Mouse (Mus musculus): ENCODE results near the gene Dnajb9. TPM values are rescaled to one million over a fixed set of nuclear protein-coding genes. Genes with fewer than 3 reads are reported as not detected.
"Not testable (repeated sequence)": the region's sequence is repeated elsewhere in the genome, so short reads cannot be mapped to it uniquely, and the experiment has no call there.

Gene Dnajb9
- polyA plus RNA-seq (2014; fragmentation: Nextera tagmentation; extraction: Ambion mirVana), result 38.2 and 48.7 TPM in 2 replicates

DNA sequence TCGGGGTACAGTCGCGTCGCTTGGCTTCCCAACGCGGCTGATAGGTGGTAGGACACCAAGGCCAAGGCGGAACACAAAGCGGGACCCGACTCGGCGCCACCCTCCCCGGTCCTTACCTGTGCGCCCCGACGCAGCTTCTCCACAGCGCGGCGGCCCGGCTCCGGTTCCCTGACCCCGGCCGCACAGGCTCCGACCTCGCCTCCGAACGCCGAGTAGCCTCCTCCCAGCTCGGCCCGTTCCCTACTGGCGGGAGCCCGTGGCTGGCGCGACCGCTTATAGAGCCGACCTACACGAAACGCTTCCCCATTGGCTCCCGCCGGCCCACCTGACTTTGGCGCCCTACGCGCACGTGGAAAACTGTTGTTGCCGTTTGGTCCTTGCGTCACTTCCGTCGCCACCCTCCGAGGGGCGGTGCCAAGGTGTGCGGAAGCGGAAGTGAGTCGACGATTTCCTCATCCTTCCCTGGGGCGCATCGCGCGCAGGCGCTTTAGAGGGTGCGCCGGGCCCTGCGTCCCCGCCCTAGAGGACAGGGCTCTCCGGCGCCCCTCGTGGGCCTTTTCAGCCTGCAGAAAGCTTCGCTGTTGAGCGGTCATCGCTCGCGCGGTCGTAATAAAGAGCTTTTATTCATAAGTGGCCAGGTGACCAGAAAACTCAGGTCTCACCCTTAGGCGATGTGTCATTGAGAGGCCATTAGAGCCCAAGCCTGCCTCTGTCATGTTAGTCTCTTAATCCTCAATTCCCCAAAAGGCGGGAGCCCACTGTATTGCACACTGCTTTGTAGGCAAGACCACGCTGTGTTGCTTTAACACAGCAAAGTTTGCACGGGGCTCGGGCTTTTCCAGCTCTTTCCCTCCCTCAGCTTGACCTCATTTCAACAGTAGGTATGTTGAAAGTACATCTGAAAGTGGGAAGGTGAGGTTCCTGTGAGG, at the start of gene Dnajb9:
Gene Dnajb9, minus strand, starts transcription at position 503 of the 929 bp plus-strand sequence.
- H3K4me3 ChIP-seq (replicated peaks; ENCODE audit: low read length), result peak within 1 kb of the TSS; percentile 67
- H3K4me2 ChIP-seq (replicated peaks), result peak within 1 kb of the TSS; percentile 72
- DNase-seq (ENCODE audit: low spot score) (peak; percentile 100), ATAC-seq (ENCODE audit: low FRiP score) (peak; percentile 99)
- peak within 1 kb of the TSS; percentile 82 for H3K27ac ChIP-seq
- H3K36me3 ChIP-seq (replicated peaks; ENCODE audit: control insufficient read depth, insufficient read depth), result peaks cover 12% of the 10 kb centered on the region
- WGBS, result under 1% methylated on average over 77 of the region's 77 CpGs
- H3K9me3 ChIP-seq (ENCODE audit: control insufficient read depth, low read length), result no peaks in the 10 kb centered on the region
- H3K4me1 ChIP-seq (replicated peaks; ENCODE audit: control insufficient read depth, insufficient read depth, low read length), result peaks cover 19% of the 10 kb centered on the region
- H3K9ac ChIP-seq, result peak within 1 kb of the TSS; percentile 68
- H3K27me3 ChIP-seq (ENCODE audit: control insufficient read depth, insufficient read depth, low read length), result no peaks in the 10 kb centered on the region

DNA sequence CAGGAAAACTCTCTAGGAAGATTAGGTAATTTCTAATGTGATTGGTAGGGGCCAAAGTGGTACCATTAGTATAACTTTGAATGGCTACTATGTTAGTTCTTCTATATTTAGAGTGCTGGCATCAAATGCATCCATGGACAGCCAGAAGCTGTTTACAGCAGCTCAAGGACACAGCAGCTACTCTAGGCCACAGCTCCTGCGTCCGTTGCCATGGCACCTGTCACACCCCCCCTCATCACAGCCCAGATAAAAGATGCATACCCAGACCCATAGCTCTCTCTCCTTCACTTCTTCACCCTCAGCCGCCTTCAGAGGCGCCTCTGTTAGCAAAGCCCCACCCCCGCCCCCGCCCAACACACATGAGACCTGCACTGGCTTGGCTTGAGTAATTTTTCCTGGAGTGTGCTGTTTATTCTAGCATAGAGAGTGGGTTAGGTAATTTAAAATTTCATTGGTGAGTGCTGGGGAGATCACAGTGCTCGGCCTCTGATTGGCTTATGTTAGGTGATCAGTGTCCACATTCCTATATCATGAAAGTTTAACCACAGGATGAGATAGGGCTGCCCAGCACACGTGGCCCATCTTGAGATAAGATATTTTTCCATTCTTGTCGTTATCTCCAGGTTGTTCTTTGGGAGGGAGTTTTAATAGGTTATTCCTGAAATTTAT, 38.3 kb upstream of the Dnajb9 start:
- DNase-seq (ENCODE audit: low spot score) (no peak), ATAC-seq (ENCODE audit: low FRiP score) (no peak)
- Histone ChIP-seq H3K4me3 (replicated peaks; ENCODE audit: low read length) (no peak overlapping the region), H3K9ac (no peak overlapping the region), H3K27ac (no peak overlapping the region), H3K27me3 (ENCODE audit: control insufficient read depth, insufficient read depth, low read length) (no peaks in the 10 kb centered on the region), H3K4me2 (replicated peaks) (no peak overlapping the region), H3K36me3 (replicated peaks; ENCODE audit: control insufficient read depth, insufficient read depth) (no peaks in the 10 kb centered on the region), H3K9me3 (ENCODE audit: control insufficient read depth, low read length) (no peaks in the 10 kb centered on the region), H3K4me1 (replicated peaks; ENCODE audit: control insufficient read depth, insufficient read depth, low read length) (no peaks in the 10 kb centered on the region)
- 70% methylated on average over 9 of the region's 9 CpGs for WGBS

DNA sequence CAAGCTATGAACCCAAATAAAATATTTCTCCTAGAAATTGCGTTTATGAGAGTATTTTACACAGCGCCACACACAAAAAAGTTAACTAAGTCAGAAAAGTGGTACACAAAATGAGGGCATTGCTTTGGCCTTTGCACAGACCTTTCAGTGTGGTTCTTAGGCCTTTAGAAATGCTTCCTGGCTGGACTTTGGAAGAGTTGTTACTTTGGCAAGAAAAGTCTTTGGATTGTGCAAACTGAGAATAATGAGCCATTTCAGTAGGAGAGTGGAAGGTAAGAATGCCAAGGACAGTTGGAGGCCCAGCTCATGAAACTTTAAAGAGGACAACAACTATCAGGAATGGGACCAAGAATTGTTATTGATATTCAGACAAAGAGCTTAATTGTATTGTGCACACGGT, 35.6 kb upstream of the Dnajb9 start:
- H3K4me1 ChIP-seq (replicated peaks; ENCODE audit: control insufficient read depth, insufficient read depth, low read length), result no peaks in the 10 kb centered on the region
- ATAC-seq (ENCODE audit: low FRiP score) (no peak), DNase-seq (ENCODE audit: low spot score) (no peak)
- H3K36me3 ChIP-seq (replicated peaks; ENCODE audit: control insufficient read depth, insufficient read depth), result no peaks in the 10 kb centered on the region
- WGBS, result 88% methylated on average over 3 of the region's 3 CpGs
- H3K9me3 ChIP-seq (ENCODE audit: control insufficient read depth, low read length), result no peaks in the 10 kb centered on the region
- no peak overlapping the region for H3K27ac ChIP-seq
- no peak overlapping the region for H3K9ac ChIP-seq
- no peak overlapping the region for H3K4me3 ChIP-seq (replicated peaks; ENCODE audit: low read length)
- H3K27me3 ChIP-seq (ENCODE audit: control insufficient read depth, insufficient read depth, low read length), result no peaks in the 10 kb centered on the region
- H3K4me2 ChIP-seq (replicated peaks), result no peak overlapping the region

DNA sequence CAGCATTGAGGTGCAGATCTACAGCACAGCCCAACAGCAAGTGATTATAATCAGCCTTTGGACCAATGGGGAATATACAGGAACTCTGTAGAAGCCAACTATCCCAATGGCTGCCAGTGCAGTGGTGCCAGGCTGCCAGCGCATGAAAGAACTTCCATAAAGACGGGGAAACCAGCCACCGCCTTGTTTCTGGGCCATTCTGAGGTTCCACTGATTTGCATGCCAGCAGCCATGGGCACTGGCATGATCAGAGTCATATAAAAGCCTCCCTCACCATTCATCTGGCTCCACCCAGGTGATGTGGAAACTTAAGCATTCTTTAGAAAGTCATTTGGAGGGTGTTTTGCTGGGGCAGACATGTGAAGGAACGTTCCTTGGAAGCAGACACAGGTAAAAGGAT, 32.3 kb upstream of the Dnajb9 start:
- no peak overlapping the region for H3K27ac ChIP-seq
- H3K27me3 ChIP-seq (ENCODE audit: control insufficient read depth, insufficient read depth, low read length), result no peaks in the 10 kb centered on the region
- H3K4me3 ChIP-seq (replicated peaks; ENCODE audit: low read length), result no peak overlapping the region
- H3K4me2 ChIP-seq (replicated peaks), result no peak overlapping the region
- no peaks in the 10 kb centered on the region for H3K36me3 ChIP-seq (replicated peaks; ENCODE audit: control insufficient read depth, insufficient read depth)
- H3K9ac ChIP-seq, result no peak overlapping the region
- H3K9me3 ChIP-seq (ENCODE audit: control insufficient read depth, low read length), result no peaks in the 10 kb centered on the region
- H3K4me1 ChIP-seq (replicated peaks; ENCODE audit: control insufficient read depth, insufficient read depth, low read length), result no peaks in the 10 kb centered on the region
- no peak for ATAC-seq (ENCODE audit: low FRiP score)
- no peak for DNase-seq (ENCODE audit: low spot score)
- 92% methylated on average over 4 of the region's 4 CpGs for WGBS

DNA sequence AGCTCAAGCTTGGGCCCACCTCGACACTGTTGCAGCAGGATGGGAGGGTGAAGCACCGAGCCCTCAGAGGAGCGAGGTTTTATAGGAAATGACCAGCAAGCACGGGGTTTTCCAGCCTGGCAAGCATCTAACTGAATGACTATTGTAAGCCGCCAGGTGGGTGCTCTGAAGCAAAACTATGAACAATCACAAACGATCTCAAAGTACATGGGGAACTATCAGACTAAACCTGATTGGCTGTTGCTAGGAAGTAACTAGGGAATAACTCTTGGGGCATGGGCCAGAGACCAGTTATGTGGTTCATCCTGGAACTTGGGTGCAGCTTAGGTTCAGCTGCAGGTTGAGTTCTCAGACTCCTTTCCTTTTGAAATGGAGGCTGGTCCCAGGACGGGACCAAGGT, 31.0 kb upstream of the Dnajb9 start:
- Histone ChIP-seq H3K9ac (no peak overlapping the region), H3K27ac (no peak overlapping the region), H3K9me3 (ENCODE audit: control insufficient read depth, low read length) (no peaks in the 10 kb centered on the region), H3K4me2 (replicated peaks) (no peak overlapping the region), H3K36me3 (replicated peaks; ENCODE audit: control insufficient read depth, insufficient read depth) (no peaks in the 10 kb centered on the region), H3K4me3 (replicated peaks; ENCODE audit: low read length) (no peak overlapping the region), H3K4me1 (replicated peaks; ENCODE audit: control insufficient read depth, insufficient read depth, low read length) (no peaks in the 10 kb centered on the region), H3K27me3 (ENCODE audit: control insufficient read depth, insufficient read depth, low read length) (no peaks in the 10 kb centered on the region)
- DNase-seq (ENCODE audit: low spot score) (no peak), ATAC-seq (ENCODE audit: low FRiP score) (no peak)
- 76% methylated on average over 7 of the region's 7 CpGs for WGBS

DNA sequence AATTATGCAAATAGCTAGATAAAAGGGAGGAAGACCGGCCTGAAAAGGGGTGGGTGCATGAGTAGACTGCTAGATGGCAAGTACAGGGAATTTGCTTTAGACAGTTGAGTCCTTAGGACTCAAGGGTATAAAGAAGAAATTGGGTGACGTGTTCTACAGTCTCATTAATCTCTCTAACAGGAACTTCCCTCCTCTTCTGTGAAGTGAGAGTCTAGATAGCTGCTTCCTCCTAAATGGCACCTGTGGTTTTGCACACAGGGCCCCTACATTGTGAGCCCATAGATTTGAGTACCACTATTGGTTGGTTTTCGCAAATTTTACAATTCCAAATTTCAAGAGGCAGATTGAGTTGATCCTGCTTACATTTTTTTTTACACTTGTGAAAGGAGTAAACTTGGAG, 14.5 kb upstream of the Dnajb9 start:
- no peaks in the 10 kb centered on the region for H3K9me3 ChIP-seq (ENCODE audit: control insufficient read depth, low read length)
- H3K9ac ChIP-seq, result no peak overlapping the region
- no peak overlapping the region for H3K4me2 ChIP-seq (replicated peaks)
- H3K27ac ChIP-seq, result no peak overlapping the region
- no peaks in the 10 kb centered on the region for H3K27me3 ChIP-seq (ENCODE audit: control insufficient read depth, insufficient read depth, low read length)
- no peak for ATAC-seq (ENCODE audit: low FRiP score)
- 82% methylated on average over 3 of the region's 3 CpGs for WGBS
- no peak for DNase-seq (ENCODE audit: low spot score)
- no peaks in the 10 kb centered on the region for H3K36me3 ChIP-seq (replicated peaks; ENCODE audit: control insufficient read depth, insufficient read depth)
- no peak overlapping the region for H3K4me3 ChIP-seq (replicated peaks; ENCODE audit: low read length)
- no peaks in the 10 kb centered on the region for H3K4me1 ChIP-seq (replicated peaks; ENCODE audit: control insufficient read depth, insufficient read depth, low read length)

DNA sequence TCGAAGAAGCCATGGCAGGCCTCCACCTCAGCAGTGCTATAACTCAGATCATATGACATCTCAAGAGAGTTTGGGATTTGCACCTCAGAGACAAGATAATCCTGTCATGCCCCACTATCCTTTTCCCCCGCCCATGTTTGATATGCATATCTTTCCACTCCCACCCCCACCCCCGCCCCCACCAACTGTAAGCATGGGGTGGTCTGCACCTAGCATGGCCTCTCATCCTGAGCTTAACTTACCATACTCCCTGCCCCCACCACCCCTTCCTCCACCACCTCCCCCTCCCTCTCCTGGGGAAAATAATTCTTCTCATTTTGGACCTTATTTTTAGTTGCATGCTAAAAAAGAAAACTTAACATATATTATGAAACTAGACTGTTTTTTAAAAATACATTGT, 12.9 kb upstream of the Dnajb9 start:
- Histone ChIP-seq H3K9ac (no peak overlapping the region), H3K9me3 (ENCODE audit: control insufficient read depth, low read length) (no peaks in the 10 kb centered on the region), H3K36me3 (replicated peaks; ENCODE audit: control insufficient read depth, insufficient read depth) (no peaks in the 10 kb centered on the region), H3K27ac (no peak overlapping the region), H3K4me3 (replicated peaks; ENCODE audit: low read length) (no peak overlapping the region), H3K4me1 (replicated peaks; ENCODE audit: control insufficient read depth, insufficient read depth, low read length) (no peaks in the 10 kb centered on the region), H3K4me2 (replicated peaks) (no peak overlapping the region), H3K27me3 (ENCODE audit: control insufficient read depth, insufficient read depth, low read length) (no peaks in the 10 kb centered on the region)
- ATAC-seq (ENCODE audit: low FRiP score) (no peak), DNase-seq (ENCODE audit: low spot score) (no peak)
- WGBS, result 73% methylated on average over 3 of the region's 3 CpGs

DNA sequence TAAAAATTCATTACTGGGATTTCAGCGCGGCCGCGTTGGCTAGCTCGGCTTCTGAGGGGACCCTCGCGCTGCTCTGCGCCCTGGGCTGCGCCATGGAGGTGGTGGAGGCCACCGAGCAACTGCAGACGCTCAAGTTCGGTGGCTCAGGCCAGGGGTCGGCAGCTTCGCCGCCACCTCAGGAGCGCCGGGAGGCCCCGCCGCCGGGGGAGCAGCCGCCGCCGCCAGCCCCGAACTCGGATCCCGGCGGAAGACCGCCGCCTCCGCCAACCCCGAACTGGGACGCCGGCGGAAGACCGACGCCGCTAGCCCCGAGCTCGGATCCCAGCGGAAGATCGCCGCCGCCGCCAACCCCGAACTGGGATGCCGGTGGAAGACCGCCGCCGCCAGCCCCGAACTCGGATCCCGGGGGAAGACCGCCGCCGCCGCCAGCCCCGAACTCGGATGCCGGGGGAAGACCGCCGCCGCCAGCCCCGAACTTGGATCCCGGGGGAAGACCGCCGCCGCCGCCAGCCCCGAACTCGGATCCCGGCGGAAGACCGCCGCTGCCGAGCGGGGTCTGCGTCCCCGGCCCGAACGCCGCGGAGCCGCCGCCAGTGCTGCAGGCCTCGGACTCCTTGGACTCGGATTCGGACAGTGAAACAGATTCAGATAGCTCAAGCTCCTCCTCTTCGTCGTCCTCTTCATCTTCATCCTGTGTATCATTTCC, 11.7 kb upstream of the Dnajb9 start:
- Histone ChIP-seq H3K27me3 (ENCODE audit: control insufficient read depth, insufficient read depth, low read length) (no peaks in the 10 kb centered on the region), H3K4me2 (replicated peaks) (peak overlapping the region; percentile 91), H3K9me3 (ENCODE audit: control insufficient read depth, low read length) (no peaks in the 10 kb centered on the region), H3K4me1 (replicated peaks; ENCODE audit: control insufficient read depth, insufficient read depth, low read length) (no peaks in the 10 kb centered on the region), H3K9ac (peak overlapping the region; percentile 76), H3K36me3 (replicated peaks; ENCODE audit: control insufficient read depth, insufficient read depth) (no peaks in the 10 kb centered on the region), H3K4me3 (replicated peaks; ENCODE audit: low read length) (peak overlapping the region; percentile 70), H3K27ac (no peak overlapping the region)
- WGBS, result 2% methylated on average over 79 of the region's 89 CpGs
- no peak for DNase-seq (ENCODE audit: low spot score)
- ATAC-seq (ENCODE audit: low FRiP score), result no peak

DNA sequence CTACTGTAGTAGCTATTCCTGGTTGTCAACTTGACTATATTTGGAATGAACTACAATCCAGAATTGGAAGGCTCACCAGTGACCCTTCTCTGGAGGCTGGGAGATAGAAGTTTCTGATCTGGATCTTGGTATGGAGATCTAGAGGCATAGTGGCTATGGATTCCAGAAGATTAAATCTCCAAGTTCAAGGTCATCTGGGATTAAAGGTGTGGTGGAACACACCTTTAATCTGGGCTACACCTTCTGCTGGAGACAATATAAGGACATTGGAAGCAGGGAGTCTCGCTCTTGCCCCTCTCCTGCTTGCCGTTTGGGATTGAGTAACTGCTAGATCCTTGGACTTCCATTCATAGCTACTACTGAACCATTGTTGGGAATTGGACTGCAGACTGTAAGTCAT, 10.9 kb upstream of the Dnajb9 start, which contains the start of gene Pnpla8:
Gene Pnpla8, plus strand, starts transcription at position 301 of the 400 bp plus-strand sequence.
- not testable (repeated sequence) for H3K4me1 ChIP-seq (replicated peaks; ENCODE audit: control insufficient read depth, insufficient read depth, low read length); H3K36me3 ChIP-seq (replicated peaks; ENCODE audit: control insufficient read depth, insufficient read depth); DNase-seq (ENCODE audit: low spot score); H3K27ac ChIP-seq; H3K27me3 ChIP-seq (ENCODE audit: control insufficient read depth, insufficient read depth, low read length); ATAC-seq (ENCODE audit: low FRiP score); H3K9me3 ChIP-seq (ENCODE audit: control insufficient read depth, low read length)
- Histone ChIP-seq H3K4me3 (replicated peaks; ENCODE audit: low read length) (peak within 1 kb of the TSS; percentile 70), H3K9ac (peak within 1 kb of the TSS; percentile 76), H3K4me2 (replicated peaks) (peak within 1 kb of the TSS; percentile 91)
- WGBS, result 90% methylated on average over 2 of the region's 2 CpGs

All from hindbrain, embryonic 14.5 days (tissue).